Mouse (Mus musculus): Measurements from ENCODE around the gene Atf6.

DNA sequence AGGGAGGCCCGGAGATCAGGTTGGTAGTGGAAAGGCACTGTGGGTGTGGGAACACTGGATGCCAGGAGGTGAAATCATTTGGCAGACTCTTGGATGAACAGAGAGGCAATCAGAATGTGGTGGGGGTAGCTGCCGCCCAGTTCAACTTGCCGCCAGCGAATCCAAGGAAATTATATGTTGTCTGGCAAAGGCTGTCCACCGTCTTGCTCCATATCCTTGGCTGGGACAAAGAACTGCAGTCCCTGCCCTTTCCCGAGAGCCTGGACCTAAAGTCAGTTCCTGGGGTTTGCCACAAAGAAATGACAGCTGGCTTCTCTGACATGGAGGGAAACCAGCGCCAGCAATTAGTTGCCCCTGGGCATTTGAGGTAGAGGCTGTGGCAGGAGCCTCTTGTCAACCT is 202.4 kb downstream of the Atf6 start:
- TF ChIP-seq POLR2A (IDR thresholded peaks at IDR 0.05; ENCODE audit: extremely low read depth, insufficient read depth, low read length) (no peak), CTCF (IDR thresholded peaks at IDR 0.05; ENCODE audit: low read depth, low read length) (no peak)

Data from liver, adult 2 months (tissue).